In genomic region chr12:25516738-25517137, GRCm38 (mm10) we compare ENCODE assay signal across 14 mouse cellular contexts.
"Had no signal": no experiment of that assay in that cellular context is flagged by ENCODE, and none has a peak within 500 bp of the region (broad histone marks: within the 10 kb centered on the region; RNA-seq: fewer than 3 reads in every experiment).

No protein-coding gene starts in this region.

- H3K4me1 ChIP-seq: limb, embryonic 10.5 days; liver, embryonic 13.5 days; megakaryocyte, embryonic 14.5 days; midbrain, embryonic 15.5 days had no signal

- H3K36me3 ChIP-seq: limb, embryonic 10.5 days; liver, embryonic 13.5 days; midbrain, embryonic 15.5 days had no signal

- H3K27me3 ChIP-seq: liver, embryonic 13.5 days; megakaryocyte, embryonic 14.5 days; midbrain, embryonic 15.5 days had no signal

- DNase-seq: kidney, adult 8-10 months; kidney, postnatal 36 days; liver, embryonic 13.5 days; liver, postnatal 0 days; right cerebral cortex, adult 18-20 months; thymus, adult 18-20 months; thymus, postnatal 14 days had no signal

- H3K4me3 ChIP-seq: layer of hippocampus, adult 2 months; left cerebral cortex, adult 2 months; limb, embryonic 10.5 days; liver, embryonic 13.5 days; megakaryocyte, embryonic 14.5 days; midbrain, embryonic 15.5 days had no signal

- H3K9ac ChIP-seq: liver, embryonic 13.5 days; liver, postnatal 0 days; midbrain, embryonic 15.5 days had no signal

- H3K27ac ChIP-seq: kidney, postnatal 0 days; layer of hippocampus, adult 2 months; left cerebral cortex, adult 2 months; limb, embryonic 10.5 days; liver, embryonic 13.5 days; midbrain, embryonic 15.5 days; stomach, postnatal 0 days had no signal
